Mouse (Mus musculus): Measurements from ENCODE around the gene Fat2.

Fat2 gene

DNA sequence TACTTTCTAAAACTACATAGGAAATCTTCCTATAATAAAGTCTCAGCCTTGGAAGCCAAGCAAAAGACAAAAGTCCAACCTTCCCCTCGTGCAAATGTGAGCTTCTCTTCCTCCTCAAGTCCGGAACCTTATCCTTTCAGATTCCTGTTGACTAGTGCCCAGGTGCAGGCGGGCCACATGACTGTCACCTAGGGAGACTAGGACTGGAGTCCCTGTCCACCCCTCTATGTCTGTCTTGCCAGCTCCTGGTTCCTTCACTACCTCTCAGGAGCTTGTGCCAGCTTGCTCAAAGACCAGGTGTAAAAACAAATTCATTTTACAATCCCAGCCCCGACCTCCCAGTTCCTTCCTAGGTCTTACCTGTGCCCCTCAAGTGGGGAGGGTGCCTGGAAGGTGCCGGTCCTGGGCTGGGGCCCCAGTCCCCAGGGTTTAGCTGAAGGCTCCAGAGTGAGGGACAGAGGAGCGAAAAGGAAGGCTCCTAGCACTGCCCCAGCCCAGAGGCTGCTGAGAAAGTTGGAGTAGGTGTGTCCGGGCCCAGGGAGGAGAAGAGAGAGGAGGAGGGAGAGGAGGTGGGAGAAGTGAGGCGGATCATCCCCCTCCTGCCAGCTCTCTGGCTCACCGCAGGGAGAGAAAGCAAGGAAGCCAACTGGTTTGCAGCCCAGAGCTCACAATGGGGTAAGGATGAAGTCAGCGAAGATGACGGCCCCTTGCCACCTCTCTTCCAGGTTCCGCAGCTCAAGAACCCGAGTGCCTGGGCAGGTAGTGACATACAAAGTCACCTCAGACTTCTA is at the start of gene Fat2:
Gene Fat2, minus strand, starts transcription at position 464 of the 791 bp plus-strand sequence.
- DNase-seq (ENCODE audit: low read depth, low spot score), result no peak

DNA sequence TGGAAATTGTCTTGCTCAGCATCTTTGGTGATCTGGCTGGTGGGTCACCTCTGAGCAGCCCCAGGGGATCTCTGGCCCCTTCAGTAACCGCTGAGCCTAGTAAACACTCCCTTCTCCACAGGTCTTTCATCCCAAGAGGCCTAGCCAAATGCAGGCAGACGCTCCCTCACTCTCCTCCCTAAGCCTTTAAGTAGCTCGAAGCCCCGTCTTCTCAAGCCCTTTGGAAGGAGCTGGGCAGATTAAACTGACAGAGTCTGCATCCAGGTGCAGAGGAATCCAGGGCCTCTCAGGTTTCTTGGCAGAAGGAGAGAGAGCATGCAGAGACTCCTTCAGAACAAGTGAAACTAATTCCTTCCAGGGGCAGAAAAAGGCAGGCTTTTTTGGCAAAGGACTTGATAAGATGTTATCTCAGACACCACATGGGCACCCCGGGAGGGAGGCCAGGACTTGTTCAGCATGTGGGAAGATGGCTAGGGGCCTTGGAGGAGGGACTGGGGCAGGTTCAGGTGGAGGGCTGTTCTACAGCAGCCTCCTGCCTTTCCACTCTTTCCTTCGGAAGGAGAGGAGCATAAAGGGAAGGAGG is 47.2 kb upstream of the Fat2 start:
- DNase-seq (ENCODE audit: low read depth, low spot score), result no peak

DNA sequence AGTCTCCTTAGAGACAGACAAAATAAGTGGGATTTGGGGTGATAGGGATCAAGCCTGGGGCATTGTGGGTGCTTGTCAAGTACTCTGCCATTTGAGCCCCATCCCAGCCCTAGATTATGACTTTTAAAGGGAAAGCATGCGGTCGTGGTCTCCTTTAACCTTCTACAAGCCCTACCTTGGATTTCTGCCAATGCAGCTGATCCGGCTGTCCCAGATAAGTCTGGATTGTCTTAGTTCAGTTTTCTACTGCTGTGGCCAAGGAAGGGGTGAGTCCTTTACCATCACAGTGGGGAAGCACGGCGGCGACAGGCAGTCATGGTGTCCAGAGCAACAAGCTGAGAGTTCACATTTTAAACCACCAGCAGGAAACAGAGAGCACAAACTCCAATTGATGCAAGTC is 44.5 kb upstream of the Fat2 start:
- DNase-seq (ENCODE audit: low read depth, low spot score), result no peak

DNA sequence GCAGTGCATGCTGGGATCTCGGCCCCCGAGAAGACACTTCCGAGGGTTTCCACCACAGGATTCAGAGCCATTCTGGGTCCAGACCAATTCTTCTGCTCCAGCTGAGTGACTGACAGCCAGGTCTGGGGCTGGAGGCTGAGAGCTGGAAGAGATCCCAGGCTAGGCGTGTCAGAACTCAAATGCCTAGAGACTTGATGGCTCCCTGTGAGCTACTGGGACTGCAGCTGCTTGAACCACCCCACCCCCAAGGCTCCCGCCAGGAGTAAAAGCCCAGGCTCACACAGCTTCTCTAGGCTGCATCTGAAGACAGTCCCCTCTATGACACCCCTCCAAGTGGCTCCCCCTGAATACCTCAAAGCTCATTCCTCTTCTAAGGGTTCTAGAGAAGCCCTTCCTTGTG is 42.0 kb upstream of the Fat2 start:
- peak; percentile 94 for DNase-seq (ENCODE audit: low read depth, low spot score)

DNA sequence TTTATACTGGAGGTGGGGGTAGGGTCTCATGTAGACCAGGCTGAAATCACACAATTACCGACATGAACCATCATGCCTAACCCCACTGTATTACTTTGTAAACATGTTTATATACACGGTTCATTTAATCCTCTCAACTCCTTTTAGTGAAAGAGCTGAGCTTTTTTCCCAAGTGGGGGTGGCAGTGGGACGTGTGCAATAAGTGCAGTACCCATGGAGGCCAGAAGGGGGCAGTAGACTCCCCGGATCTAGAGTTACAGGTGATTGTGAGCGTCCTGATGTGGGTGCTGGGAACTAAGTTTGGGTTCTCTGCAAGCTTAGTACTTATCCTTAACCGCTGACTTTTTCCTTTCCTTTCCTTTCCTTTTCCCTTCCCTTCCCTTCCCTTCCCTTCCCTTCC is 37.5 kb upstream of the Fat2 start:
- peak; percentile 21 for DNase-seq (ENCODE audit: low read depth, low spot score)

DNA sequence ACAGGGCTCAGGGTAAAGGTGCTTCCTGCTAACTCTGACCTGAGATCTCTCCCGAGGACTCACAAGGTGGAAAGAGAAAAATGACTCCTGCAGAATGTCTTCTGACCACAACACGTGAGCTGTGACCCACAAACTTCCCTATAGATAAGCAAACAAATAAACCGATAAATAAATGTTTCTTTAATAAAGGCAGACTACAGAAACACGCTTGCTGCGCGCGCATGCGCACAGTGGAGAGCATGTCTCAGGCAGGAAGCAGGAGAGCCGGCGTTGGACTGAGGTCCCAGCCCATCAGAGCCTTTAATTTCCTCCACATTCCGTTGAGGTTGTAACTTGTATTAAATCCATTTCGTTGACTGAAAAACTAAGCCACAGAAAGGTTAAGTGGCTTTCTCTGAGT is 37.0 kb upstream of the Fat2 start:
- DNase-seq (ENCODE audit: low read depth, low spot score), result no peak

DNA sequence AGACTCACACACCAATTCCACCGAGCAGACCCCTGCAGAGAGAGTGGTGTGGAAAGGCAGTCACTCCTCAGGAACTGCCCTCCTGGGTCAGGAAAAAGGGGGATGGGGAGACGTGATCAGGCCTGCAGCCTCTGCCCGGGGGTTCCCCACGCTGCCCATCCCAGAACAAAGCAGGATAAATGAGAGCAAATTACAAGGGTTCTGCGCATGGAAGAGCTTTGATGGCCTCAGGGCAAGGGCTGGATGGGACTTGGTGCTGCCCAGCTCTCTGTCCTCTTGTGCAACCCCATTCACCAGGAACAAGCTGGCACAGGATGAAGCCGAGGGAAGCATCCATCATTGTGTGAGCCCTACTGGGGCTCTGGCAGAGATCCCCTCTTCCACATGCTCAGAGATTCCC is 35.6 kb upstream of the Fat2 start:
- DNase-seq (ENCODE audit: low read depth, low spot score), result no peak

DNA sequence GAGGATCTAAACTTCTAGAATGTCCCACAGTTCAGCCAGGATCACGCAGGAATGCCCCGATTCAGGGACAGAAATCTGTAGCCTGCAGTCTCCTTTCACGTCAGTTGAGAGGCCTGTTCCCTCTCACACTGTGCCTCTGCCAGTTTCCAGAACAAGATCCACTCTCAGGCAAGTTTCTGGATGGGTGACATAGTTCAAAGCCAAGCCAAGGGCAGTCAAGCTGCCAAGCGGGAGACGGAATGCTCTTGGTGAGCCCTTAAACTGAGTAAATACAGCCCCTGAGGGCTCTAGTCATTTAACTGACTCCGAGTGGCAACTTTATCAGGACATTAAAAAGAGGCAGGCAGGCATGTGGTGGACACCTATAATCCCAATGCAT is 32.7 kb upstream of the Fat2 start:
- DNase-seq (ENCODE audit: low read depth, low spot score), result no peak

DNA sequence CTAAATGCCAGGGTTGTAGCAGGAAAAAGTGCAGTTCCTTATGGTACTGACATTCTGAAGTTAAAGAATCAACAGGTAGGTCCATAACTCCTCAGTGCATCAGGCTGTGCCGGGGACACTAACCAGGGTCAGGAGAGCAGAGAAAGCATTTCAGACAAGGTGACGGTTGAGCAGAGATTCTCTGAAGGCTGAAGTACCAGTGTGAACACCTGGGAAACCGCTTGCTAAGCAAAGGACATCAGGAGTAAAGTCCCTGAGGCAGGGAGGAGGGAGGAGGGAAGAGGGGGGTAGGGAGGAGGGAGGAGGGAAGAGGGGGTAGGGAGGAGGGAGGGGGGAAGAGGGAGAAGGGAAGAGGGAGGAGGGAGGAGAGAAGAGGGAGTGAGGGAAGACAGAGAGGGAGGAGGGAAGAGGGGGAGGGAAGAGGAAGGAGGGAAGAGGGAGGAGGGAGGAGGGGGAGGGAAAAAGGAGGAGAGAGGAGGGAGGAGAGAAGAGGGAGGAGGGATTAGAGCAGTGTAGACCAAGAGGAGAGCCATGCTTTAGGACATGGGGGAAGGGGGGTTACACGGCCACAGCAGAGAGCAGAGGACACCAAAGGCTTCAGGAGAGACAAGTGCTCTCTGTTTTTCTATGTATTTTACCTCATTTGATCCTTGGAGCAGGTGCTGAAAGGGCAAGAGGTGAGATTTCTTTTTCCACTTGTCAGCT is 32.2 kb upstream of the Fat2 start:
- no peak for DNase-seq (ENCODE audit: low read depth, low spot score)

DNA sequence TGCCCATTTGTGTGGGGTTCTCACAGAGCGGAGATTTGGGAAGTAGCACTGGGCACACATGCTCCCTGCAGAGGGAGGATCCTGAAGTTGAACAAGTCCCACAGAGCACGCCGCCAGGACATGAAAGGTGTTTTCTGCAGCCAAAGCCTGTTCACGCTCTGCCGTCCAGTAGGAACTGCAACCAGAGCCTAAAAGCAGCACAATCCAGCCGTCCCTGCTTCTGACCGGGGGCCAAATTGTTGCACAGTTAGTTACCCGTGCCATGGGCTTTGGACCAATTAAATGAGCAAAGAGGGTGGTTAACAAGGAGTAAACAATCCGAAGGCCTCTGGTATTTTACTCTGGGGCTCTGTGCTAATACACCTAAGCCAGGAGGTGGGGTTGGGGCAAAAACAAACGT is 31.4 kb upstream of the Fat2 start:
- DNase-seq (ENCODE audit: low read depth, low spot score), result no peak

DNA sequence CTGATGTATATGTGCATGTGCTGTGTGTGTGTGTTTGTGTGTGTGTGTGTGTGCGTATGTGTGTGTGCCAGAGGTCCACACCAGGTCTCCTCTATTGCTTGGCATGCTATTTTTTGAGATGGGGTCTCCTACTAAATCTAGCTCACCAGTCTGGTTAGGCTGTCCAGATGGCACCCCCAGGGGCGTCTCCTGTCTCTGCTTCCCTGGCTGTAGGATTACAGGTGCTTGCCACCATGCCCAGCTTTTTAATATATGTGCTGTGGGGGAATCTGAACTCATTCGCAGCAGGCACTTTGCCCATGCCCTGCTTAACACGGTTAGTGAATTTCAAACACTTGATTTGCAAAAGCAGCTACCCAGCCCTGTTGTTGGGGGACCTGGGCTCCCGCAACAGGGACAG is 29.5 kb upstream of the Fat2 start:
- DNase-seq (ENCODE audit: low read depth, low spot score), result no peak

DNA sequence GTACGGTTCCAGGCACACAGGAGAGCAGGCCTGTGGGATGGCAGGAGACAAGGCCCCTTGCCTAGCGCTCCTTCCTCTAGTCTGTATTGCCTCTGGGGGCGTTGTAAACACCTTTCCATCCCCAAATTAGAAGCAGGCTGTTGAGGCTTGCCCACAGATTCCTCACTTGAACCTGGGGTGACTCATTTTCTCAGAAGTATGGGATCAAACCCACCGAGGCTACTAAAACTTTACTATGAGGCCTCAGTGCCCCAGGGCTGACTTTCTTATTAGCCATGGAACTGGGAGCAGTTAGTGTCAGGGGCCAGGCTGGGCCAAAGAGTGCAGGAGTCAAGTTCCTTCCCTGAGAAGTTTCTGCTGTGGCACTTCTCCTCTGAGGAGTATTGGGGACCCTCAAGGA is 28.9 kb upstream of the Fat2 start:
- DNase-seq (ENCODE audit: low read depth, low spot score), result no peak

DNA sequence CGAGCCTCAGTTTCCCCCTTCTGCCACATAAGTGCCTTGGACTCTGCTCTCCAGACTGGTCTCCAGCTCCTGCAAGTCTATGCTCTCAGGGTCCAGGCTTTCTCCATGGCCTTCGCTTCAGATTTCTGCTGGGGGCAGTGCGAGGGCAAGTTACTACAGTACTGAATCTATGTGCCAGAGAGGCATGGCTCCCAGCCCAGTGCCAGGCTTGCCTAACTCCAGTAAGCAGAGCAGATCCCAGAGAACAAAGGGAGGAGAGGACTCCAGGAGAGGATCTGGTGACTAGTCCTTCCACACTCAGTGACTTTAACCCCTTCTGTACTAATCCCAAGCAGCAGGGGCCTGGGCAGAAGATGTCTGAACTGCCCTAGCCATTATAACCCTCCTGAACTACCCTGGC is 28.3 kb upstream of the Fat2 start:
- DNase-seq (ENCODE audit: low read depth, low spot score), result no peak

DNA sequence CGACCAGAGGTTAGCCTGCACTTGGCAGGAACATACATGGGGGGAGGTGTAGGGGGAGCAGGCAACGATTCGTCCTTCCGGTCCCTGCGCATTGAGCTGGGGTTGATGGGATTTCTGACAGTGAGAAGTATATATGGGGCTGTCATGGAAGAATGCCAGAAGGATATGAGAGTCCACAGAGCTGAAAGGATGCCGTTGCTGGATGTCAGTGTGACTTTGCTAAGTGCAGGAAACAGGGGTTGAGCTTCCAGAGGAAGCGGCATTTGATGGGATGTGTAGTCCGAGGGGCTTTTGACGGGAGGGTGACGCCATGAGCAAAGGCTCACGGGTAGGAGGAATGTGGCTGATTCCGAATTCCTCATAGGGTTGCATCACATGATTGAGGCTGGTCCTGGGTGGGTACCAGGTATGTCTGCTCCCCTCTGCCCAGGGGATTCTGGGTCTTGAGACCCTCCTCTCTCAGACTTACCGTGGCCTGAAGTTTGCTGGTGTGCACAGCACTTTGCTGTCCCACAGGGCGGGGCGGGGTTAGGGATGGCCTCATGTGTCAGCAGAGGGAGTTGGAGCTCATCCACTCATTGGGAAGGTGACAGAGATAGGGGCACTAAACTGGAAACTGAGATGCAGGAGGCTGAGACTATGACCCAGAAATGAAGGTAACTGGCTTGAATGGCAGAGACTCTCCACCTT is 21.9 kb upstream of the Fat2 start:
- no peak for DNase-seq (ENCODE audit: low read depth, low spot score)

DNA sequence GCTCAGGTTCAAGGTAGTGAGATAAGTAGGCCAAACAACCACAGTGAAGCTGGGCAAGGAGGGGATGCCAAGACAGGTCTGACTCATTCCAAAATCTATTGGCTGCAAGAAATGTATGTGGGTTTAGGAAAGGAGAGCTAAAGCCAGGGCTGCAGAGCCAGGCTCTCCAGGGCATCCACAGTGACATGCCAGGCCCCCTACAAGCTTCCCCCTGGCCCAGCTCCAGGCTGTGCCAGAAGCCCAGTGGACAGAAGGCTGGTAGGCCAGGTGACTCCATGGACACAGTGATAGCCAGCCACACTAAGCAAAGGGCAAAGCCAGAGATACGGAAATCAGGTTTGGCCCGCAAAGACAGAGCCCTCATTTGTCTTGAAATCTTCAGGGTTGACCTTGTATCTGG is 20.5 kb upstream of the Fat2 start:
- DNase-seq (ENCODE audit: low read depth, low spot score), result peak; percentile 31

DNA sequence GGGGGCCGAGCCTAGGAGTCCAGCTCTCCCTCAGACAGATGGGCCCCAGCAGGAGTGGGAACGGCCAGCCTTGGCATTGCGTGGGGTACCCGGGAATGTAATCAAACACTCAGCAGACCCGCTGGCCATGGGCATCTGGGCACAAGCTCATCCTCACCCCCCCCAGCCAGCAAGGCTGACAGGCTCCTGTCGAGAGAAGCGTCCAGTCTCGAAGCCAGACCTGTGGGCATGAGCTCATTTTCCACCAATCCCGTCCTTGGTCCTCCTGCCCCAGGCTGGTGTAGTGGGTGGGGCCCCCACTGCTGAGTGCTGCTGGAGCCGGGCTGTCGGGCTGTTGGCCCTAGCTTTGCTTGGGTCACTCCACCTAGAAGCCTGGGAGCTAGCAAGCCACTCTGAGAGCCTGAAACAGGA is 5.6 kb upstream of the Fat2 start:
- DNase-seq (ENCODE audit: low read depth, low spot score), result no peak

DNA sequence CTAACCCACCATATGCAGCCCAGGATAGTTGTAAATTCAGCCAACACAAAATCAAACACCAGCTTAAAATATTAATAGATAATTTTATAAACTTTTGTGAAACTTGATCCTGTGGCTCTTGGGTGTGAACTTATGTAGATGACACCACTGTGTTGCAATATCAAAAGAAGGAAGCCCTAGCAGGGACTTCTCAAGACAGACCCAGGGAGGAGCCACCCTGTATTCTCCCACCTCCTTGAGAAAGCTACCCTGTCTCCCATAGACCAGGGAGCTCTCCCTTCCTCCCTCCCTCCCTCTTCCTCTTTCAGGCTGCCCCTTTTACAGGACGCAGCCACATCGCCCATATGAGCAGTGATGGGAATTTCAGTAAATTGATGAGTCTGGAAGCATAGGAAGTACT is 4.4 kb upstream of the Fat2 start:
- no peak for DNase-seq (ENCODE audit: low read depth, low spot score)

DNA sequence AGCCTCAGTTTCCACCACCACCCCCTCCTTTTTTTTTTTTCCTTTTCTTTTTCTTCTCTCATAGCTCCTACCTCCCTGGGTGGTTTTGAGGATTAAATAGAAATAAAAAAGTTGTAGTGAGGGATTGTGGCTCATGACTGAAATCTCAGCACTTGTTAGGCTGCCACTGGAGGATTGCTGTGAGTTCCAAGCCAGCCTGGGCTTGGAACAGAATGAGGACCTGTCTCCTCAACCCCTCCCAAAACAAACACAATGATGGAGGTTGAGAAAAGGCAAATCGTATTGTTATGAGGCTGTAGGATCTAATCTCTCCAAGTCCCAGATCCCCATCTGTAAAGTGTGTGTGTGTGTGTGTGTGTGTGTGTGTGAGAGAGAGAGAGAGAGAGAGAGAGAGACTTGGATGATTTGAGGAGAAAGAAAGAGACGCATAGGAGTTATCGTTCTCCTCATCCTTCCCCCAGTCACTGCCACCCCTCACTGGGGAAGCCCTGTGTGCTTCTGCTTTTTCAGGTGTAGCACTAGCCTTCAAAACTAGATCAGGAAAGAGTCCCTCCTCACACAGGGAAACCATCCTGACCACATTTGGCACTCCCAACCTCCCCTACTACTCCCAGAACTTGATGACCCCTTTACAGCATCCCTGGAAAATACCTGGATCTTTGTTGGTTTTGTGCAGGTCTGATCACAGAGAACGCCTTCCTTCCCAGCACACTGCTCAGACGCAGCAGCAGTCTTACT is 837 bp upstream of the Fat2 start:
- no peak for DNase-seq (ENCODE audit: low read depth, low spot score)

DNA sequence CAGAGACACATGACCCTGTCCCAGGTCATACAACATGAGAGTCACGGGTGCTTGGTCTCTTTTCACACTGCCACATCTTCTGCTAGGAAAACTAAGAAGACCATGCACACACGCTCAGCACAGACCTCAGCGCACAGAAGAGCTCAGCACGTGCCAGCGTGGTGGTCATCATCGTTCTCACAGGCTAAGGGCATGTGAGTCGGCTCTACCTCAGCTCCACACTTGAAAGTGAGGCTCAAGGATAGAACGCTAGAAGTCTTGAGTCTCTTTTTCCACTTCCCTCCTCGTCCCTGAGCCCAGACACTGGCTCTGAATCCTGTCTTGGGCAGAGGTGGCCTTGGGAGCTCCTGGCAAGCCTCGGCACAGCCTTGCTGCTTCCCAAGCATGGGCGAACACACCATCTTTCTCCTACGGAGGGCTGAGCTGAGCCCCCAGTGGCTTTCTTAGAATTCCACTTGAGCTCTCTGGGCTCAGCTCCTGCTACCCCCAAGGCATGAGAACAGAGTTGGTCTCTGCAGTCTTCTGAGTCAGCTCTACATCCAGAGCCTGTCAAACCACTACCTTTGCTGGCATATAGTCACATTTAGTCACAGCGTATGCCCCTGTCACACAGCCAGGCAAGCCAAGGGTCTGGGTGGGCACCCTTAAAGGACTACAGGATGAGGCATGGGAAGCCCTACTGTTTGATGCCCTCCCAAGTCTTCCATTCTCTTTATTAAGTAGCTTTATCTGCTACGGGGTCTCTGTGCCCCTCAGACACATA is 869 bp downstream of the Fat2 start:
- DNase-seq (ENCODE audit: low read depth, low spot score), result no peak

DNA sequence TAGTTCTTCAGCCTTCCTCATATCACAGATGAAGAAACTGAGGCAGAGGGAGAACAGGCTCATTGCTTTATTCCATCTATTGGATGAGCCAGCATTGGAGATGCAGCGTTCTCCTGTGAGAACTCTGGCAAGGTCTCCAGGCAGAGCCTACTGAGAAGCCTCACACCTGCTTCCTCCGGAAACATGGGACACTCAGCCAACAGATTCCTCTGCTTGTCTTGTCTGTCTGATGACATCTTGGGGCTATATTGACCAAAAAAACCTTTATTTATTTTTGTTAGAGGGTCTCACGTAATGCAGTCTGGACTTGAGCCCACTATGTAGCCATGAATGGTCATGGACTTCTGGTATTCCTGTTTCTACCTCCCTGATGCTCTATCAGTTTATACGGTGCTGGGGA is 1.8 kb downstream of the Fat2 start:
- DNase-seq (ENCODE audit: low read depth, low spot score), result no peak

DNA sequence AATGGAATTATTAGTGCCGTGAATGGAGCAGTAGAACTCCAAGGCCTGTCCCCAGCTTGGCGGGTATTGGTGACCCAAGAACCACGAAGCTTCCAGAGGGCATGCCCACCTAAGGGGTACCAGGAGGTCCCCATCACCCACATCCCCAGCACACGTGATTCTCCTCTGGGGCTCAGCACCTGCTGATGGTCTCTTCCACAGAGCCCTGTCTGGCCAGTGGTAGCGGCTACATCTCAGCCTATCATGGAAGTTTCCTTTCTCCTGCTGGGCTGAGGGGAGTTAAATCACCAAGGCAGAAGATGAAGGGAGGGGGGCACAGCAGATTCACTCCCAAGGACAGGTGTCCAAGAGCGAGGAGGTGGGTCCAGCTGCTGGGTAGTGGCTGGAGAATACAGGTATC is 2.3 kb downstream of the Fat2 start:
- DNase-seq (ENCODE audit: low read depth, low spot score), result no peak

All from 3T3-L1 (cell line).